Mouse (Mus musculus) stomach, adult 2 months (tissue): Measurements from ENCODE around the gene Ipo4. TPM values are rescaled to one million over a fixed set of nuclear protein-coding genes. Genes with fewer than 3 reads are reported as not detected.

ENCODE experiments used
- polyA plus RNA-seq: library from polyadenylated mRNA; depleted of rRNA; stranded (reverse); fragments of >200 nt; gene quantifications from 2 replicates; pipeline ENCODE4 v1.2.3, GENCODE M21; 2012; rRNA removed

Ipo4 gene
- polyA plus RNA-seq: 31.9 and 34.9 TPM in 2 replicates

GRCm38 (mm10) chr14:55635523-55636007, at the start of gene Ipo4:
Gene Ipo4 (minus strand): TSS chr14:55635957.

GRCm38 (mm10) chr14:55681160-55682117, 45.7 kb upstream of the Ipo4 start, which contains the start of gene Tinf2:
Gene Tinf2 (minus strand): TSS chr14:55681820.

DNA sequence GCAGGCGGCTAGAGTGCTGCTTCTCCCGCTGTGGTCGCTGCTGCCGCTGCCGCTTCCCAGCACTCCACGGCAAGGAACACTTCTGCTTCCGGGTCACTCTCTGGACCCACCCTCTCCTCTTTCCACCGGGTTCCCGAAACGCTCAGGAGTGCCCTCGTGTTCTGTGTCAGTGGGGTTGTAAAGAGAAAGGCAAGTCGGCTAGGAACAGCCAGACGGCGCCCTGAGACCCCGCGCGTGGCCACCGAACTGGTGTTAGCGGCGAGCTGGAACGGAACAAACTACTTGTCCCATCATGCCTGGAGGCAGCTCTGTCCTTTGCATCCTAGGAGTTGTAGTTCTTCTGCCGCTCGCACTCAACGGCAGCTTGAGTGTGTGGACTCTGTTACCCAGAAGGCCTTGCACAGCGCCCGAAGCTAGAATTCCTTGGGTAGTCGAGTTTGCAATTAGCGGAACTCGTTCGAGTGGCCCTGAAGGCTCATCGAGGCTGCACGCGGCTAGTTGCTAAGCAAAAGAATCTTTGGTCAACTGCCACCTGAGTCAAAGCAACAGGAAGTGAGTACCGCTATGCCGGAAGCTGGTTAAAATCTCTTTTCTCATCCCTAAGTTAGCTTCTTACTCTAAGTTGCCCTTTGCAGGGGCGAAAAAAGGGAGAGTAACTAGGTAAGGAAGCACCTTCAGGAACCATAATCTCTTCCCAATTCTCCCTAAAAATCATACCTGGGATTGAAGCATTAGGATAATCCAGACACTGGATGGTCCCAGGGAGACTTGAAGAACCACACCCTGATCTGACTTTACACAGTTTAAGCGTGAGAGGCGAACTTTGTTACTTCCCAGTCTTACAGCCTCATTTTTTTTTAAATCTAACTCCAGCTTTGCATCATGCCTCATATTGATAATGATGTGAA, 36.3 kb upstream of the Ipo4 start, which contains the start of the genes Gmpr2 and Nedd8:
Gene Gmpr2 (plus strand): TSS at position 109 of the 908 bp plus-strand sequence.
Gene Nedd8 (minus strand): TSS at position 292 of the 908 bp plus-strand sequence.

DNA sequence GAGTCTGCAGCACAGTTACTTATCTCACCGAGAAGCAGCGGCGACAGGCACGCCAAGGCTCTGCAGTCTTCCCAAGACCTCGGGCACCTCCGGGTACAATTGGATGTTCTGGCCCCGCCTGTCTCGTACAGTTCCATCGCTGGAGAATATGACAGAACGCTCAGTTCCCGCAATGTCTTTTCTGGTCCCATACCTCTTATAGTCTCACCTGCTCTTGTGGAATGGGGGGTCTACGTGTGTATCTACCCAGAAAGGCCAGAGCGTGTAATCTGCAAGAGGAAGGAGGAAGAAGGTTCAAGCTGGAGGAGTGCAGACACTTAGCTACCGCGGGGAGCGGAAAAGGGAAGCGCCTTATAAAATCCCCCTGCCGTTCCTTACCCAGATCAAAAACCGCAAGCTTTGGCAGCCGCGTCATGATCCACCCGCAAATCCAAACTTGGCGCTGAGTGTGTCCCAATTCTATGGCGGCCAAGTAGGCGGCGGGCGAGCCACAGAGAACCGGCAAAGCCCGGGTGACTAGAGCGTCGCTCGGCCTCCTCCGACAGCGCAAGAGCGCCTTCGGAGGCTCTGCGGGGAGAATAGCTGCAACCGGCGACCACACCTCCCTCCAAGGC, 24.3 kb upstream of the Ipo4 start, which contains the start of gene Mdp1:
Gene Mdp1 (minus strand): TSS at position 549 of the 614 bp plus-strand sequence.

GRCm38 (mm10) chr14:55649884-55650283, 14.1 kb upstream of the Ipo4 start, which contains the start of gene Tssk4:
Gene Tssk4 (plus strand): TSS chr14:55650184.

DNA sequence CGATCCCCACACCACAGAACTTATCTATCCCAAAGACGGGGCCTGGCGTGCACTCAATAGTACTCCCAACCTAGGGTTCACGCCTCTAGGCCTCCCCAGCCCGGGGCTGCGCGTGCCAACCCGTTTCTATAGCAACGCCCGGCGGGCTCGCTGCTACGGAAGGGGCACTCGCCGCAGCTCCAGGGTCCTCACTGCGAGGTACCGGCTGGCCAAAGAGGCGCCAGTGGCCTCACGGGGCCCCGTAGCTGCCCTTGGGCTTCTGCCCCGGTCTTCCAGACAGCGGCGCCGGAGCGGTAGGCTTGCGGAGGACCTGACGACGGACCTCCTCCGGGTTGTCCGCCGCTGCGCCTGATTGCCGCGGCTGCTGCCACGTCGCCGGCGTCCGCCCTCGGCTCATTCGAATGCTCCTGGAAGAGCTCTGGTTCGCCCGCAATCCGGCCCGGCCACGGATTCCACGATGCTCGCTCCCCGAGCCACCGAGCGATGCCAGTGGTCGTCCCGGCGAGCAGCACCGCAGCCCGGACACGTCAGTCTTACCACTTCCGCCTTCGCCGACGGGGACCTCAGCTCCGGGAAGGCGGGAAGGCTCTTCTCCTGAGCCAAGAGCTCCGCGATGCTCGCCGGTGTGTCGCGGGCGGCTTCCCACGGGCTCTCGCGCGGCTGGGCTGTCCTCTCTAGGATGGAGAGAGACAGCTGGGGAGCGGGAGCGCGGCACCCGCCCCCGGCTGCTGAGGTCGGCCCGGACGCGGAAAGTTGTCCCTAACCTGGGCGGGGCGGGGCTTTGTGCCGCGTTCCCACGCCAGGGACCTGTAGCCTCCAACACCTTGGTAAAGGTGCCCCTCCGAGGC, 7.5 kb upstream of the Ipo4 start, which contains the start of gene Tm9sf1:
Gene Tm9sf1 (minus strand): TSS at position 747 of the 848 bp plus-strand sequence.

GRCm38 (mm10) chr14:55637795-55638194, 2.0 kb upstream of the Ipo4 start, which contains the start of gene Gm49378:
Gene Gm49378 (minus strand): TSS chr14:55637895.

DNA sequence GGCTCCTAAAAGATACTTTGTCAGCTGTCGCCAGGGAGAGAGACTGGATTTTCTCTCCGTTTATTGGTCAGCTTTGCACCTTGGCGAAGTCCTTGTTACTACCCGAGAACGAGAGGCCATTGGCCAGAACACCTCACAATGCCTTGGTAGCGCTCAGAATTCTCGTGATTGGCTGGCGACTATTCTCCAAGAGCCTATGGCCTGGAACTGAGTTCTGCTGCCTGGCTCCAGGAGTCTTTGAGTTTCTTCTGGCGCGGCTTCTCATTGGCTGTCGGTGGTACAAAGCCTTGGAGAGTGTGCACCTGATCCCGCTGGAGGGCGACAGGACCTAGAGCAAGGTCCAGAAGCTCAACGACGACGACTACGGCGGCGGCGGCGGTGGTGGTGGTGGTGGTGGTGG, 17.9 kb downstream of the Ipo4 start, which contains the start of gene Rec8:
Gene Rec8 (plus strand): TSS at position 216 of the 400 bp plus-strand sequence.

DNA sequence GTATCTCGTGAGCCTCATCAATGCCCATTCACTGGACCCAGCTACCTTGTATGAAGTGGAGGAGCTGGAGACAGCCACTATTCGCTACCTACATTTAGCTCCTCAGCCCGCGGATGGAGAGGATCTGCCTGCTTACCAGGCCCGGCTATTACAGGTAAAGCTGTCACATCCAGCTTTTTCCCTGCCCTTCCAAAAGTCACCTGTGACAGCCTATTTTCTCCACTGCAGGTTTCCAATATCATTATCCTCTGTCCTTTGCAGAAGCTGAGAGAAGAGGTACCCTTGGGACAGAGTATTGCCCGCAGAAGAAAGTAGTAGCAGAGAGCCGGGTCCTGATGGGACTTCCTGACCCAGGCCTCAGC, 32.5 kb downstream of the Ipo4 start, which contains the start of gene Irf9:
Gene Irf9 (plus strand): TSS at position 301 of the 362 bp plus-strand sequence.

DNA sequence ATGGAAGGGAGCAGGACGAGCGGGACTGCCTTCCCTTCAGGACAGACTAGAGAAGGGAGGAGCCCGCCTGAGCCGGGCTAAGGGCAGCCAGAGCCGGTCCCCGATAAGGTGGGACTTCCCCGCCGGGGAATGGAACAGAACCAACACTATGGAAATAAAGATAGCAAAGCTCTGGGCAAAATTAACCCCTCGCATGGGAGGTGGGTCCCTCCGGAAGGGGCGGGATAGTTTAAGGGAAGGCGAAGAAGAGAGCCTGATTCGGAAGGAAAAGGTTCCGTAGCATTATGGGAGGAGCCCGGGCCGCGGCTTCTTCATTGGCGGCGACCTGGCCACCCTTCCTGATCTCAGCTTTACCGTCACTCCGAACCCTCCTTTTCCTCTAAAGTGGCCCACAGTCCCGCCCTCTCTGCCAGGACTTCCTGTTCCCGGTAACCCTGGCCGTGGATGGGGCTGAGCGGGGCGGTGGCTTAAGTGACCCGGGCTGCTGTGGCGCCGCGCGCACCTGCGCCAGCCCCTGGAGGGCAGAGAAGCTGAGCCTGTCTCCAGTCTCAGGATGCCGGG, 44.3 kb downstream of the Ipo4 start, which contains the start of gene Rnf31:
Gene Rnf31 (plus strand): TSS at position 378 of the 561 bp plus-strand sequence.

GRCm38 (mm10) chr14:55590748-55591330, 44.9 kb downstream of the Ipo4 start, which contains the start of gene Psme2:
Gene Psme2 (minus strand): TSS chr14:55591113.

DNA sequence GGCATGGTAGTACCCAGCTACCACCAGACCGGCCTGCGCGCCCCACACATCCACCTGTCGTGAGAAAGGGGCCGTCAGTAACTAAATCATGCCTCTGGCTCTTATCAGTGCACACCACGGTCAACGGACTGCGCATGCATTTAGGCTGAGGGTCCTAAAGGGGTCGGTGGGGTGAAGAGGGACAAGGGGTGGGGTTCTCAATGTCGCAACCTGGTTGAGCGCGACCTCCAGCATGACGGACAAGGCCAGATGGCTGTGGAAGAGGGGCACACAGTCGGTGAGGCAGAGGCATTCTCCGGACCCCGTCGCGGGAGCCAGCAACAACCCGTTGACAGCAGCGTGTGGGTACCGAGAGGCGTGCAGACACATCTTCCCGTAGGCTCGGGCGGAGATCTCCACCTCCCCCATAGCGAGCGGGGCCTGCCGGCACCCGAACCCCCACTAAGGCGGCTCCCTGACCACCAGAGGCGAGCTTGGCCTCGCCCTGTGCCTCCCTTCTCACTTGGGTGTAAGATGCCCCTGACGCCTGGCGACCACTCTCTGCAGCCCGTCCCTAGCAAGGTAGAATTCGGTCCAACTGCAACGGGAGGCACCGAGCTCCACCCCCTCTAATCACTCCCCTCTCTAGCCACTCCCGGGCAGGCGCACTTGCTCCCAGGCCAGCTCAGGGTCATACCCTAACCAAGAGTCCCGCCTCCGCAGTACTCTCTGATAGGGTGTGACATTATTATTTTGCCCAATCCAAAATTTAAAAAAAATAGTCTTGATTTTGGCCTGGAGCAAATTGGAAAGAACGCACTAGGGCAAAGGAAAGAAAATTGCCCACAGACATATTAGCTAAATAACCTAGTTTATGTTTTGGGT, 50.8 kb downstream of the Ipo4 start, which contains the start of gene Emc9:
Gene Emc9 (minus strand): TSS at position 601 of the 864 bp plus-strand sequence.

GRCm38 (mm10) chr14:55577871-55578667, 57.7 kb downstream of the Ipo4 start, which contains the start of gene Psme1:
Gene Psme1 (plus strand): TSS chr14:55578123.

Other genes starting within 250 kb of the Ipo4 start
- 9.0 and 9.5 TPM in 2 replicates for gene Dhrs4, start 157.2 kb downstream of the Ipo4 start, polyA plus RNA-seq
- gene Carmil3, start 145.3 kb downstream of the Ipo4 start, polyA plus RNA-seq: 0.84 and 1.7 TPM in 2 replicates
- gene Cpne6, start 125.5 kb downstream of the Ipo4 start, polyA plus RNA-seq: 0.02 and 0.04 TPM in 2 replicates
- gene Nrl, start 111.0 kb downstream of the Ipo4 start, polyA plus RNA-seq: not detected in 2 replicates
- gene Pck2, start 95.7 kb downstream of the Ipo4 start, polyA plus RNA-seq: 9.6 and 12.0 TPM in 2 replicates
- 34.1 and 39.6 TPM in 2 replicates for gene Dcaf11, start 76.0 kb downstream of the Ipo4 start, polyA plus RNA-seq
- 0.36 and 0.43 TPM in 2 replicates for gene A730061H03Rik, start 75.6 kb downstream of the Ipo4 start, polyA plus RNA-seq
- gene Fitm1, start 60.3 kb downstream of the Ipo4 start, polyA plus RNA-seq: 5.4 and 7.6 TPM in 2 replicates
- 18.6 and 20.4 TPM in 2 replicates for gene Psme1, start 57.8 kb downstream of the Ipo4 start, polyA plus RNA-seq
- gene Emc9, start 50.7 kb downstream of the Ipo4 start, polyA plus RNA-seq: 8.2 and 12.0 TPM in 2 replicates
- 20.5 and 26.3 TPM in 2 replicates for gene Psme2, start 44.8 kb downstream of the Ipo4 start, polyA plus RNA-seq
- 14.6 and 15.8 TPM in 2 replicates for gene Rnf31, start 44.2 kb downstream of the Ipo4 start, polyA plus RNA-seq
- 20.0 and 20.2 TPM in 2 replicates for gene Irf9, start 32.4 kb downstream of the Ipo4 start, polyA plus RNA-seq
- 4.1 and 5.4 TPM in 2 replicates for gene Rec8, start 17.9 kb downstream of the Ipo4 start, polyA plus RNA-seq
- gene Gm49378, start 1.9 kb upstream of the Ipo4 start, polyA plus RNA-seq: 8.5 and 8.6 TPM in 2 replicates
- 55.0 and 58.0 TPM in 2 replicates for gene Tm9sf1, start 7.8 kb upstream of the Ipo4 start, polyA plus RNA-seq
- 0.38 and 0.49 TPM in 2 replicates for gene Tssk4, start 14.2 kb upstream of the Ipo4 start, polyA plus RNA-seq
- 6.8 and 7.4 TPM in 2 replicates for gene Mdp1, start 24.6 kb upstream of the Ipo4 start, polyA plus RNA-seq
- 3.7 and 4.7 TPM in 2 replicates for gene Gmpr2, start 36.0 kb upstream of the Ipo4 start, polyA plus RNA-seq
- gene Nedd8, start 36.2 kb upstream of the Ipo4 start, polyA plus RNA-seq: 167 and 187 TPM in 2 replicates
- 3.1 and 4.4 TPM in 2 replicates for gene Tinf2, start 45.9 kb upstream of the Ipo4 start, polyA plus RNA-seq
- 29.4 and 45.8 TPM in 2 replicates for gene Tgm1, start 78.0 kb upstream of the Ipo4 start, polyA plus RNA-seq
- 24.3 and 27.3 TPM in 2 replicates for gene Rabggta, start 86.3 kb upstream of the Ipo4 start, polyA plus RNA-seq
- 50.3 and 51.5 TPM in 2 replicates for gene Dhrs1, start 109.7 kb upstream of the Ipo4 start, polyA plus RNA-seq
- 5.8 and 6.9 TPM in 2 replicates for gene Nop9, start 109.7 kb upstream of the Ipo4 start, polyA plus RNA-seq
- 16.4 and 17.4 TPM in 2 replicates for gene Cideb, start 122.5 kb upstream of the Ipo4 start, polyA plus RNA-seq
- 5.8 and 10.2 TPM in 2 replicates for gene Ltb4r2, start 125.5 kb upstream of the Ipo4 start, polyA plus RNA-seq
- 5.6 and 10.4 TPM in 2 replicates for gene Ltb4r1, start 130.0 kb upstream of the Ipo4 start, polyA plus RNA-seq
- gene Adcy4, start 148.1 kb upstream of the Ipo4 start, polyA plus RNA-seq: 8.0 and 9.3 TPM in 2 replicates
- 16.6 and 17.9 TPM in 2 replicates for gene Ripk3, start 152.9 kb upstream of the Ipo4 start, polyA plus RNA-seq
- gene Nfatc4, start 187.2 kb upstream of the Ipo4 start, polyA plus RNA-seq: 13.1 and 15.8 TPM in 2 replicates
- 1.7 and 2.3 TPM in 2 replicates for gene Nynrin, start 218.1 kb upstream of the Ipo4 start, polyA plus RNA-seq
- 0.11 and 0.34 TPM in 2 replicates for gene Cbln3, start 248.4 kb upstream of the Ipo4 start, polyA plus RNA-seq
- 13.9 and 14.7 TPM in 2 replicates for gene Khnyn, start 249.0 kb upstream of the Ipo4 start, polyA plus RNA-seq